Mouse (Mus musculus): ENCODE data around the gene Heca.

DNA sequence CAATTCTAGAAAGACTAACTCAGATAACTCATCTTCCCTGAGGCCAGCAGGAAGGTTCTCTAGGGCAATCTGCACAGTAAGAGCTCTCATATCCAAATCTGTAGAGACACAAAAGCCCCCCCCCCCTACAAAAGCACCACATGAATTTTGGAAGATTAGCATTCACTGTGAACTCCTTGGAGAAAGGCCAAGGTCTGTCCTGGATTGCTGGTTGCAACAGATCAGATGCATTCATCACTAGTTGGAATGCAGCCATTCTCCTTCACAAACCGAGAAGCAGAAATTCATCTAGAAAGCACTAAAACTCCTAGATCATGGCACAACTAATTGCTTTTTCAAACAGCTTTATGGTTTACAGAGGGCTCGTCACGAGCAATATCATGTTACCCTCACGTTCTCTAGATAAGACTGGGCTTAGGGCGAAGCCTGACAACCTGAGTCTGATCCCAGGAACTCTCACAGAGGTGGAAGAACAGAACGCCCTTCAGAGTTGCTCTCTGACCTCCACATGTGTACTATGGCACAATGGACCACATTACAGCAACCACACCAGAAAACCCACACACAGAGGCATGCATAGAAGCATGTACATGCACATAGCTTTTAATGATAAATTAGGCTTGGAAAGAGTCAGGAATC is 17.3 kb downstream of the Heca start:
- no peak for TF ChIP-seq CTCF (conservative IDR thresholded peaks at IDR 0.05; ENCODE audit: low read length)
- TF ChIP-seq POU5F1 (IDR thresholded peaks at IDR 0.05; ENCODE audit: borderline replicate concordance, low read length), result no peak

All from E14TG2a.4 (cell line).